Mouse (Mus musculus): ENCODE measurements around the gene Mlip. TPM values are rescaled to one million over a fixed set of nuclear protein-coding genes. Genes with fewer than 3 reads are reported as not detected.
A peak's percentile ranks its signal among the peaks of the same experiment; 100 is the strongest.
"Not testable (repeated sequence)": the region's sequence is repeated elsewhere in the genome, so short reads cannot be mapped to it uniquely, and the experiment has no call there.

Mlip gene
- polyA plus RNA-seq, 1 experiment from 2014 or later: 17.1 TPM

DNA sequence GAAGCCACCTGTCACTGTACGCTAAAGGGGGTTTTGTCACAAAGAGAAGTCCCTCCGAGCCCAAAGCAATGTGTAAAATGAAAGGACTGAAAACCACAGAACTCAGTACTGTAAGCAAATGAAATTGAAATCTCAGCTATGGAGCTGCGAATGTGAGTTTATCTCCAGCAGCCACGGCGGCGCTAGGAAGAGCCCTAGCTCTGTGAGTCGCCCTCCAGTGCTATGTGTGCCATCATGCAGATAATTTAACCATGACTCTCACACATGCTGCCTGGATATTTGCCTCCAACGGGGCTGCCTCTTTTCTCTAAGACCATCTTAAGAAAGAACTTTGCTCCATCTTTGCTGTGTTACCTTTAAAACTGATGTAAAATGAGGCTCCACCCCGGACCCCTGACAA, 16.5 kb upstream of the Mlip start:
- ATAC-seq (ENCODE audit: low read depth): no peak
- no peaks in the 10 kb centered on the region for H3K4me1 ChIP-seq (ENCODE audit: control insufficient read depth, insufficient read depth, low read length)
- no peak overlapping the region for H3K4me2 ChIP-seq (ENCODE audit: low read depth, low read length)
- no peak for DNase-seq (ENCODE audit: low spot score)
- H3K27ac ChIP-seq (replicated peaks; ENCODE audit: low read depth, low read length): no peak overlapping the region
- H3K9ac ChIP-seq (ENCODE audit: low read depth, low read length): no peak overlapping the region
- H3K36me3 ChIP-seq (ENCODE audit: control insufficient read depth, insufficient read depth, low read length): no peaks in the 10 kb centered on the region
- WGBS: 71% methylated on average over 9 of the region's 9 CpGs
- no peak overlapping the region for H3K4me3 ChIP-seq (ENCODE audit: low read depth, low read length)
- H3K27me3 ChIP-seq (replicated peaks; ENCODE audit: control insufficient read depth, insufficient read depth, low read length): no peaks in the 10 kb centered on the region
- H3K9me3 ChIP-seq (ENCODE audit: control insufficient read depth, low read length): no peaks in the 10 kb centered on the region

DNA sequence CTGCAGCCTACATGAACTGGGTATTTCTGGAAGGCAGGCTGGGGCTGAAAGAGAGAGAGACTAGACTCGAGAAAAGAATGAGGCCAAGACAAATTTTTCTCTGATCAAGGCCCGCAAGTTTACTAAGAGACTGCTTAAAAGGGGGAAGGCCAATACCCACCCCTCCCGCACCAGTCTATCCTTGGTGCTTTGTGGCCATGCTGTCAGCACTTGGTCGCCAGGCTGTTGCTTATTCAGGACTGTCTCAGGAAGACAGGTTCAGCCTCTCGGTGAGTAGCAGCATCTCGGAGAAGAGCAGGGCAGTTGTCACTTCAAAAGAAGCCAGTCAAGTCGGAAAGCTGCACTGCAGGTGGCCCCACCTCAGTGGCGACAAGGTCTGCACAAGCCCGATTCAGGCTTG, 11.9 kb upstream of the Mlip start:
- H3K4me1 ChIP-seq (ENCODE audit: control insufficient read depth, insufficient read depth, low read length); H3K9ac ChIP-seq (ENCODE audit: low read depth, low read length); H3K9me3 ChIP-seq (ENCODE audit: control insufficient read depth, low read length); H3K36me3 ChIP-seq (ENCODE audit: control insufficient read depth, insufficient read depth, low read length); DNase-seq (ENCODE audit: low spot score); H3K27ac ChIP-seq (replicated peaks; ENCODE audit: low read depth, low read length); H3K4me2 ChIP-seq (ENCODE audit: low read depth, low read length); ATAC-seq (ENCODE audit: low read depth); H3K4me3 ChIP-seq (ENCODE audit: low read depth, low read length); H3K27me3 ChIP-seq (replicated peaks; ENCODE audit: control insufficient read depth, insufficient read depth, low read length): not testable (repeated sequence)
- WGBS: 68% methylated on average over 9 of the region's 9 CpGs

DNA sequence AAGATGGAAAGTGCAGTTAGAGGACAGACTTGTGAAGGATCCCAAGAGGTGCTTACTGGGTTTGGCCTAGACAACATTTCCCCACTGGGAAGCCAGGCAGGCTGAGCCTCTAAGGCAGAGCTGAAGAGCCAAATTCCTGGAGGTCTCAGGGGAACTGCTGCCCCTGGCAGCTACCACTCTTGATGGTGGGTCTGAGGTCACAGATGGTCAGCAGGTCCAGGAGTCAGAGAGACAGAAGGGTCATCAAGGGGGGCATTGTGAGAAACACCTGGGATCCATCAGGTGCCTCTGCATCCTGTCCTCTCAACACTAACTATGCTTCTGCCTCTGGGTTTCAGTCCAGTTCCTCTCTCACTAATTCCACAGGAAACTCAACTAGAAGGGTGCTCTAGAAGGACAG, 10.1 kb upstream of the Mlip start:
- DNase-seq (ENCODE audit: low spot score): no peak
- no peak overlapping the region for H3K9ac ChIP-seq (ENCODE audit: low read depth, low read length)
- H3K4me1 ChIP-seq (ENCODE audit: control insufficient read depth, insufficient read depth, low read length): no peaks in the 10 kb centered on the region
- no peak overlapping the region for H3K4me3 ChIP-seq (ENCODE audit: low read depth, low read length)
- H3K9me3 ChIP-seq (ENCODE audit: control insufficient read depth, low read length): no peaks in the 10 kb centered on the region
- no peak overlapping the region for H3K4me2 ChIP-seq (ENCODE audit: low read depth, low read length)
- no peak overlapping the region for H3K27ac ChIP-seq (replicated peaks; ENCODE audit: low read depth, low read length)
- ATAC-seq (ENCODE audit: low read depth): no peak
- no peaks in the 10 kb centered on the region for H3K36me3 ChIP-seq (ENCODE audit: control insufficient read depth, insufficient read depth, low read length)
- H3K27me3 ChIP-seq (replicated peaks; ENCODE audit: control insufficient read depth, insufficient read depth, low read length): no peaks in the 10 kb centered on the region

DNA sequence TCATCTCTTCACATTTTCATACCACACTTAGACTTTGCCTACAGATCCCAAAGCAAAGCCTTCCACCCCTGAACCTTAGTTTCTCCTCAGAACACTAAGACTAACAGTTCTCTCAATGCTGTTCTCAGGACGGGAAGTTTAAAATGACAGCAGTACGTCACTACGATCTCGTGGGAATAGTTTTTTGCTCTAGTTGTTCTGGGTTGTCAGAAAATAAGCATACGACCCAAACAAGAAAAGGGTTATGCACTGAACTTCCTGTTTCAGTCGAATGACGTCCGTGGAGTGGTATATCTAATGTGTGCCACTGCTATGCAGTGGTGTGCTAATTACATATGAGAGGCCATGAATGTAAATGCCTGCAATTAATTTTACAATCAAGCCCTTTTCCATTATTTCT, 7.9 kb upstream of the Mlip start:
- Histone ChIP-seq H3K27ac (replicated peaks; ENCODE audit: low read depth, low read length) (no peak overlapping the region), H3K36me3 (ENCODE audit: control insufficient read depth, insufficient read depth, low read length) (no peaks in the 10 kb centered on the region), H3K4me2 (ENCODE audit: low read depth, low read length) (no peak overlapping the region), H3K9me3 (ENCODE audit: control insufficient read depth, low read length) (no peaks in the 10 kb centered on the region), H3K9ac (ENCODE audit: low read depth, low read length) (no peak overlapping the region), H3K27me3 (replicated peaks; ENCODE audit: control insufficient read depth, insufficient read depth, low read length) (no peaks in the 10 kb centered on the region), H3K4me1 (ENCODE audit: control insufficient read depth, insufficient read depth, low read length) (no peaks in the 10 kb centered on the region), H3K4me3 (ENCODE audit: low read depth, low read length) (no peak overlapping the region)
- 69% methylated on average over 8 of the region's 8 CpGs for WGBS
- ATAC-seq (ENCODE audit: low read depth) (no peak), DNase-seq (ENCODE audit: low spot score) (no peak)

DNA sequence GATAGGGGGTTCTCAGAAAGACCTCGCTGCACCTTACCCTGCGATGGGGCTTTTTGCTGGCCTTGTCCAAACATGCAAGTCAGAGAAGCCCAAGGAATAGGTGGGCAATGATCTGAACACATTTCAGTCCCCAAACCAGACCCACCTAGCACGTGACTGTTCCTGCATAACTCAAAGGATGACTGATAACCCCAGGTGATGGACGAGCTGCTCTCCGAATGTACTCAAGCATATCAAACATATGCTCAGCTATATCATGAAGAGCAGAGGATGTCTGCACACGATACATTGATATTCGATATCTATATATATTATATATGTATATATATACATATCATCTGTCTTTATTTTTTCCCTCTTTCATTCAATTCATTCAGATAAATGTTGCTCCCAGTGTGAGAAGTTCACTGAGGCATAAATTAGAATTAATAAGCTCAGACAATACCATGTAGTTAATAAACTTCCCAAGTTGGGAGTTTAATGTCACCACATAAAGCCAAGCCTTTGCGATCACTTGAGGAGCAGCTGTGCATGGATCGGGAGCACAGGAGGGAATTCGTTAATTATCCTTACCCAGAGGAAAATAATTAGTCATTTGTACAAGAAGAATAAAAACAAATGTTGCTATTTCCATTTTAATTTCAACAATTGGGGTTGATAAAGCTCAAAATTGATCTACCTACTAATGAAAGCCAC, 6.7 kb upstream of the Mlip start:
- Histone ChIP-seq H3K4me3 (ENCODE audit: low read depth, low read length) (no peak overlapping the region), H3K27ac (replicated peaks; ENCODE audit: low read depth, low read length) (no peak overlapping the region), H3K4me1 (ENCODE audit: control insufficient read depth, insufficient read depth, low read length) (no peaks in the 10 kb centered on the region), H3K27me3 (replicated peaks; ENCODE audit: control insufficient read depth, insufficient read depth, low read length) (no peaks in the 10 kb centered on the region), H3K36me3 (ENCODE audit: control insufficient read depth, insufficient read depth, low read length) (no peaks in the 10 kb centered on the region), H3K4me2 (ENCODE audit: low read depth, low read length) (no peak overlapping the region), H3K9me3 (ENCODE audit: control insufficient read depth, low read length) (no peaks in the 10 kb centered on the region), H3K9ac (ENCODE audit: low read depth, low read length) (no peak overlapping the region)
- WGBS: 81% methylated on average over 10 of the region's 10 CpGs
- DNase-seq (ENCODE audit: low spot score) (no peak), ATAC-seq (ENCODE audit: low read depth) (peak; percentile 65; the same call in 1 of the 2 replicates)

DNA sequence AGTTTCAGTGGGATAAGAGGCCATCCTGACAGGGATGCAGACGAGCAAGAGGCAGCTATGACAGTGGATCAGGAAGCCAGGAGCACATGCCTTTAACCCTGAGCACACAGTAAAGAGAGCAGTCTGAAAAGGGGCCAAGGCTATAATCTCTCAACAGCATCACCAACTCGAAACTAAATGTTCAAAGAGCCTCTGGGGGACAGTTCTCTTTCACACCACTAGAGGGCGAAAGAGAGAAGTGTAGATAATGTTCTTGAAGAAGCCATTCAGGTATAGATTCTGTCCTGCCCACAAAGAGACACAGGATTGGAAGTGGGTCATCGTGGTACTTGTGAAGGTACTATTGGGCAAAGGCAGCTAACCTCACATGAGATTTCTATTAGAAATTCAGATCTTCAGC, 1.2 kb upstream of the Mlip start:
- no peak overlapping the region for H3K9ac ChIP-seq (ENCODE audit: low read depth, low read length)
- WGBS: 87% methylated on average over 4 of the region's 4 CpGs
- ATAC-seq (ENCODE audit: low read depth) (no peak), DNase-seq (ENCODE audit: low spot score) (no peak)
- no peaks in the 10 kb centered on the region for H3K4me1 ChIP-seq (ENCODE audit: control insufficient read depth, insufficient read depth, low read length)
- H3K4me3 ChIP-seq (ENCODE audit: low read depth, low read length): no peak overlapping the region
- H3K27ac ChIP-seq (replicated peaks; ENCODE audit: low read depth, low read length): no peak overlapping the region
- H3K27me3 ChIP-seq (replicated peaks; ENCODE audit: control insufficient read depth, insufficient read depth, low read length): no peaks in the 10 kb centered on the region
- H3K4me2 ChIP-seq (ENCODE audit: low read depth, low read length): no peak overlapping the region
- H3K36me3 ChIP-seq (ENCODE audit: control insufficient read depth, insufficient read depth, low read length): no peaks in the 10 kb centered on the region
- H3K9me3 ChIP-seq (ENCODE audit: control insufficient read depth, low read length): peaks cover 4% of the 10 kb centered on the region; the same call in 1 of the 2 replicates

DNA sequence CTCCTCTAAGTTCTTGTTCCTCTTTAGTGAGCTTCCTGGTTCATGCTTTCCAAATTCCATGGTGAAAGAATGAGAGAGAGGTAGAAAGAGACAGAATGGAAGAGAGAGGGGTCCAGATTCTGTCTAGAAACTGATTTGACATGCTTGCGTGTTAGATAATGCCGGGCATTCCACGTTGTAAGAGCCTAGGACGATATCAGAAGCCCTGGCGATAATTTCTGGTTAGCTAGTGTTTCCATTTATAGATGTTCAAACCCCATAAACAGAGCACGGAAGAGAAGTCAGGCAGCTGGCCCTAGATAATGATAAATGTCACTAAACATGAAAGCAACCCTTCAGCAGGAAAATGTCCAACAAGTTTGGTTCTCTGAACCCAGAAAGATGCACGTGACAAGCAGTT, 5.1 kb downstream of the Mlip start:
- H3K4me1 ChIP-seq (ENCODE audit: control insufficient read depth, insufficient read depth, low read length): no peaks in the 10 kb centered on the region
- H3K4me2 ChIP-seq (ENCODE audit: low read depth, low read length): no peak overlapping the region
- H3K27me3 ChIP-seq (replicated peaks; ENCODE audit: control insufficient read depth, insufficient read depth, low read length): no peaks in the 10 kb centered on the region
- ATAC-seq (ENCODE audit: low read depth): no peak
- H3K9me3 ChIP-seq (ENCODE audit: control insufficient read depth, low read length): no peaks in the 10 kb centered on the region
- no peak overlapping the region for H3K9ac ChIP-seq (ENCODE audit: low read depth, low read length)
- no peak overlapping the region for H3K27ac ChIP-seq (replicated peaks; ENCODE audit: low read depth, low read length)
- H3K36me3 ChIP-seq (ENCODE audit: control insufficient read depth, insufficient read depth, low read length): no peaks in the 10 kb centered on the region
- no peak overlapping the region for H3K4me3 ChIP-seq (ENCODE audit: low read depth, low read length)
- 73% methylated on average over 7 of the region's 7 CpGs for WGBS
- no peak for DNase-seq (ENCODE audit: low spot score)

DNA sequence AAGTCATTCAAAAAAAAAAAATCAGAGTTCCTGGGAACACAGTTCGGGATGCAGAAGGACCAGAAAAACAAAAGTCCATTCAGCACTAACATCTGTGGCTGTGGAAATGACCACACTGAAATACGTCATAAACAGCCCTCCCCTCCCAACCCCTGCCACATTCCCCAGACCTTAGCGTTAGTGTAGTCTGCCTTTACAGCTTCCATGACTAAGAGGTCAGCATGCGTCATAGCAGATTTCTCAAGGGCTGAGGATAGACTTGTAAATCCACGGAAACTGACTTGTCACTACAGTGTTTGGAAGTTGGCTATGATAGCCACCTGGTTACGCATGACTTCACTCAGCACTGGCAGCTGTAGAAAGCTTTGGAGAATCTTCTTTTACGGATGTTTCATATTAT, 8.5 kb downstream of the Mlip start:
- DNase-seq (ENCODE audit: low spot score): no peak
- Histone ChIP-seq H3K36me3 (ENCODE audit: control insufficient read depth, insufficient read depth, low read length) (no peaks in the 10 kb centered on the region), H3K4me2 (ENCODE audit: low read depth, low read length) (no peak overlapping the region), H3K4me3 (ENCODE audit: low read depth, low read length) (no peak overlapping the region), H3K27ac (replicated peaks; ENCODE audit: low read depth, low read length) (no peak overlapping the region), H3K9ac (ENCODE audit: low read depth, low read length) (no peak overlapping the region), H3K9me3 (ENCODE audit: control insufficient read depth, low read length) (no peaks in the 10 kb centered on the region), H3K4me1 (ENCODE audit: control insufficient read depth, insufficient read depth, low read length) (0 out of 2 replicates have a peak, but pooled peaks cover 8% of the 10 kb centered on the region), H3K27me3 (replicated peaks; ENCODE audit: control insufficient read depth, insufficient read depth, low read length) (no peaks in the 10 kb centered on the region)
- no peak for ATAC-seq (ENCODE audit: low read depth)
- 65% methylated on average over 7 of the region's 7 CpGs for WGBS

DNA sequence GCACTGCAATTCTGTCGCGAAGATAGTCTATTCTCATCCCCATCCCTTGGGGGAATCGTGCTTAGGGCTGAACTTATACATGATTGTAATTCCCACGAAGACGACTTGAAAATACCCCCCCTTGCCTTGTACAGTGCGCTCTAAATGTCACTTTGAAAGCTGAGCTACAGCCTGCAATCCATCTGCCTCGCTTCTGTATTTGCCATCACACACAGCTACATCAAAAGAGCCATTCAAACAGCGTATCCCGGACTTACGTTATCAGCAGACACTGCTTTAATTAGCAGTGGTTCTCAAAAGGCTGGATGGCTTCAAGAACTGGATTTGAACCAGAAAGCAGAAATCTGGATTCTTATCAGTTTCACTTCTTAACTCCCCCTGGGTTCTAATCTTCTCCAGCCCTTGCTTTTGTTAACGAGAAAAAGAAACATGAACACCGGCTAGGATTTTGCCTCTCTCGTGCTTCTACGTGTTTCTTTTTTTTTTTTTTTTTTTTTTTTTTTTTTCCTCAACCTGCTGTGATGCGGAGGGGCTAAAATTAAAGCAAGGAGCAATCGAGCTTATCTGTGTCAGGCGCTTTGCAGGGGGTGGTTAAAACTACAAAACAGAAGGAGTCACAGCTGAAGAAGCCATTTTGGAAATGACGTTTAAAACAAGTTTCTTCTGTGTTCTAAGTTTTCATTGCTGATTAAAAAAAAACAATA, 12.5 kb downstream of the Mlip start:
- Histone ChIP-seq H3K4me2 (ENCODE audit: low read depth, low read length) (peak overlapping the region; percentile 48), H3K36me3 (ENCODE audit: control insufficient read depth, insufficient read depth, low read length) (no peaks in the 10 kb centered on the region), H3K27ac (replicated peaks; ENCODE audit: low read depth, low read length) (no peak overlapping the region), H3K9me3 (ENCODE audit: control insufficient read depth, low read length) (no peaks in the 10 kb centered on the region), H3K4me3 (ENCODE audit: low read depth, low read length) (peak overlapping the region; percentile 25), H3K9ac (ENCODE audit: low read depth, low read length) (0 out of 2 replicates have a peak overlapping the region, but pooled peaks have one; percentile 11), H3K4me1 (ENCODE audit: control insufficient read depth, insufficient read depth, low read length) (0 out of 2 replicates have a peak, but pooled peaks cover 8% of the 10 kb centered on the region), H3K27me3 (replicated peaks; ENCODE audit: control insufficient read depth, insufficient read depth, low read length) (no peaks in the 10 kb centered on the region)
- ATAC-seq (ENCODE audit: low read depth) (no peak), DNase-seq (ENCODE audit: low spot score) (peak; percentile 36)
- 18% methylated on average over 18 of the region's 18 CpGs for WGBS
